Mouse (Mus musculus): ENCODE measurements around the gene Guca1a.
A peak's percentile ranks its signal among the peaks of the same experiment; 100 is the strongest.
"Not testable (repeated sequence)": the region's sequence is repeated elsewhere in the genome, so short reads cannot be mapped to it uniquely, and the experiment has no call there.

The Guca1a gene

GRCm38 (mm10) chr17:47400451-47400850, at the start of gene Guca1a:
Guca1a (minus strand) TSS chr17:47400584.
- DNase-seq = no peak

GRCm38 (mm10) chr17:47449432-47449831, 49.0 kb upstream of the Guca1a start:
- no peak for DNase-seq

- DNase-seq = no peak
These were observed 48.4 kb upstream of the Guca1a start for GRCm38 (mm10) chr17:47448523-47449372.

GRCm38 (mm10) chr17:47446561-47446960, 46.2 kb upstream of the Guca1a start:
- DNase-seq = no peak

- DNase-seq = no peak
These were observed 45.6 kb upstream of the Guca1a start for GRCm38 (mm10) chr17:47446025-47446424.

GRCm38 (mm10) chr17:47445518-47445917, 45.1 kb upstream of the Guca1a start:
- no peak for DNase-seq

GRCm38 (mm10) chr17:47444113-47444512, 43.7 kb upstream of the Guca1a start:
- no peak for DNase-seq

- no peak for DNase-seq
These were observed 41.9 kb upstream of the Guca1a start for GRCm38 (mm10) chr17:47442271-47442670.

GRCm38 (mm10) chr17:47441296-47442051, 41.1 kb upstream of the Guca1a start:
- no peak for DNase-seq

GRCm38 (mm10) chr17:47440359-47440890, 40.0 kb upstream of the Guca1a start:
- DNase-seq = peak in 1 of 2 experiments; percentile 30

- no peak for DNase-seq
These were observed 39.1 kb upstream of the Guca1a start for GRCm38 (mm10) chr17:47439396-47440028.

GRCm38 (mm10) chr17:47438611-47439010, 38.2 kb upstream of the Guca1a start:
- no peak for DNase-seq

- no peak for DNase-seq
These were observed 36.6 kb upstream of the Guca1a start, which contains the start of gene 1700001C19Rik for GRCm38 (mm10) chr17:47436907-47437547. 1700001C19Rik (minus strand) TSS chr17:47437376.

GRCm38 (mm10) chr17:47436156-47436906, 35.9 kb upstream of the Guca1a start, which contains the start of gene AI661453:
AI661453 (plus strand) TSS chr17:47436615.
- DNase-seq = peak; percentile 73 to 85

- DNase-seq = no peak
These were observed 30.4 kb upstream of the Guca1a start for GRCm38 (mm10) chr17:47430815-47431214.

GRCm38 (mm10) chr17:47428831-47429304, 28.5 kb upstream of the Guca1a start:
- DNase-seq = peak in 1 of 2 experiments; percentile 44

- no peak for DNase-seq
These were observed 26.9 kb upstream of the Guca1a start for GRCm38 (mm10) chr17:47427316-47427715.

GRCm38 (mm10) chr17:47424186-47424585, 23.8 kb upstream of the Guca1a start:
- peak in 1 of 2 experiments; percentile 18 for DNase-seq

GRCm38 (mm10) chr17:47422616-47423015, 22.2 kb upstream of the Guca1a start:
- DNase-seq = not testable (repeated sequence)

GRCm38 (mm10) chr17:47421566-47421965, 21.2 kb upstream of the Guca1a start:
- DNase-seq = no peak

GRCm38 (mm10) chr17:47420195-47420594, 19.8 kb upstream of the Guca1a start:
- DNase-seq = no peak

All from kidney, adult 8-10 months (tissue).